14 mouse cellular contexts compared by ENCODE assay signal in genomic region chr16:55495051-55495450, GRCm38 (mm10).
A peak's percentile ranks its signal among the peaks of the same experiment; 100 is the strongest.
DNase-seq lines count a peak whose midpoint lies in the region; ATAC-seq and TF ChIP-seq lines count a peak whose summit lies in the region.
"Had no signal": no experiment of that assay in that cellular context is flagged by ENCODE, and none has a peak within 500 bp of the region (broad histone marks: within the 10 kb centered on the region; RNA-seq: fewer than 3 reads in every experiment).

No protein-coding gene starts in this region.

- no peak for TF ChIP-seq CTCF in stomach, postnatal 0 days (IDR thresholded peaks at IDR 0.05; ENCODE audit: low read depth)

- H3K27me3 ChIP-seq in stomach, postnatal 0 days (ENCODE audit: control insufficient read depth, insufficient read depth, low read length), result no peaks in the 10 kb centered on the region
- no peaks in the 10 kb centered on the region for H3K27me3 ChIP-seq in embryonic facial prominence, embryonic 10.5 days (replicated peaks; ENCODE audit: low read depth, poor library complexity, severe bottlenecking)
- H3K27me3 ChIP-seq: hindbrain, embryonic 12.5 days; neural tube, embryonic 13.5 days had no signal

- no peak for ATAC-seq in stomach, postnatal 0 days (ENCODE audit: low FRiP score, low TSS enrichment)
- ATAC-seq: forebrain, embryonic 16.5 days had no signal

- H3K9ac ChIP-seq in stomach, postnatal 0 days (ENCODE audit: low read length), result no peak overlapping the region
- H3K9ac ChIP-seq: hindbrain, embryonic 12.5 days; neural tube, embryonic 13.5 days had no signal

- no peak overlapping the region for H3K27ac ChIP-seq in stomach, postnatal 0 days (replicated peaks)
- no peak overlapping the region for H3K27ac ChIP-seq in embryonic facial prominence, embryonic 10.5 days (replicated peaks)
- H3K27ac ChIP-seq: hindbrain, embryonic 12.5 days; neural tube, embryonic 13.5 days had no signal

- WGBS in stomach, postnatal 0 days, result 61% methylated on average over 10 of the region's 10 CpGs
- WGBS in embryonic facial prominence, embryonic 10.5 days, result 82% methylated on average over 10 of the region's 10 CpGs

- TF ChIP-seq EP300 in stomach, postnatal 0 days (optimal IDR thresholded peaks at IDR 0.05), result no peak

- no peaks in the 10 kb centered on the region for H3K36me3 ChIP-seq in stomach, postnatal 0 days (ENCODE audit: control insufficient read depth, insufficient read depth, low read length)
- H3K36me3 ChIP-seq in embryonic facial prominence, embryonic 10.5 days (replicated peaks), result no peaks in the 10 kb centered on the region
- H3K36me3 ChIP-seq: hindbrain, embryonic 12.5 days; neural tube, embryonic 13.5 days had no signal

- H3K4me1 ChIP-seq in stomach, postnatal 0 days (replicated peaks; ENCODE audit: control insufficient read depth, insufficient read depth), result no peaks in the 10 kb centered on the region
- no peaks in the 10 kb centered on the region; the same call in 1 of the 2 replicates for H3K4me1 ChIP-seq in embryonic facial prominence, embryonic 10.5 days
- H3K4me1 ChIP-seq: hindbrain, embryonic 12.5 days; neural tube, embryonic 13.5 days had no signal

- H3K4me3 ChIP-seq in stomach, postnatal 0 days (ENCODE audit: low read depth, low read length), result no peak overlapping the region
- H3K4me3 ChIP-seq in embryonic facial prominence, embryonic 10.5 days, result no peak overlapping the region
- H3K4me3 ChIP-seq: hindbrain, embryonic 12.5 days; neural tube, embryonic 13.5 days had no signal

- DNase-seq in adrenal gland, adult 2 months, result peak; percentile 8
- DNase-seq in adrenal gland, postnatal 4 days (ENCODE audit: low spot score in 2 of 2), result no peak
- DNase-seq in kidney, postnatal 14 days, result peak; percentile 30
- DNase-seq in kidney, postnatal 25 days, result no peak
- DNase-seq in urinary bladder, postnatal 14 days (ENCODE audit: low spot score), result peak; percentile 32
- no peak for DNase-seq in urinary bladder, postnatal 4 days (ENCODE audit: low spot score in 2 of 2)
- peak; percentile 31 for DNase-seq in stomach, postnatal 0 days (ENCODE audit: low spot score)
- no peak for DNase-seq in embryonic facial prominence, embryonic 10.5 days (ENCODE audit: low spot score)
- DNase-seq: cerebellum, postnatal 25 days; thymus, postnatal 4 days had no signal

- H3K9me3 ChIP-seq in stomach, postnatal 0 days (ENCODE audit: control insufficient read depth, low read length), result no peaks in the 10 kb centered on the region
- H3K9me3 ChIP-seq in embryonic facial prominence, embryonic 10.5 days, result 0 out of 2 replicates have a peak, but pooled peaks cover 7% of the 10 kb centered on the region
- H3K9me3 ChIP-seq: neural tube, embryonic 13.5 days had no signal

- H3K4me2 ChIP-seq in stomach, postnatal 0 days (replicated peaks; ENCODE audit: low read depth), result no peak overlapping the region
- H3K4me2 ChIP-seq: hindbrain, embryonic 12.5 days; liver, embryonic 11.5 days; neural tube, embryonic 13.5 days had no signal

Comparison
In these comparisons a context has a peak if more than half of its experiments do, and no peak if none do; other contexts are left out.
1. DNase-seq: peak in adrenal gland, adult 2 months (single experiment), kidney, postnatal 14 days (single experiment), urinary bladder, postnatal 14 days (single experiment) and stomach, postnatal 0 days (single experiment); none in adrenal gland, postnatal 4 days (0 of 2), kidney, postnatal 25 days (0 of 2), urinary bladder, postnatal 4 days (0 of 2) and embryonic facial prominence, embryonic 10.5 days (single experiment).